In the genomic region with DNA sequence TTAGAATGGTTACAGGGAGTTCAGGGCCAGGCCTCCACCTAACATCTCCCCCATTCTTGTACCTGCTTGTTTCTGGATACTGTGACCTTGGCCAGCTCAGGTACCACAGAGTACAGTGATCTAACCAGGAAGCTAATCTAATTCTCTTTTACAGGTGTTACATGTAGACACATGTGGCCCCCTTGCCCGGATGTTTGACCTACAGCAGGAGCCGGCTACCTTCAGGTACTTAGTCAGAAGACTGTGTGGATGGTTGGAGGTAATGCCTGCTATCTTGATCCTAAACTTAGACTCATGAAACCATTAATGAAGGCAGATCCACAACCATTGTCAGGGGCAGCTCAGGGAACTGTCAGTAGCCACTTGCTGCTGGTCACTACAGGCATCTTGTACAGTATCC, we compare ENCODE assay signal across 13 mouse cellular contexts. TPM values are rescaled to one million over a fixed set of nuclear protein-coding genes. Genes with fewer than 3 reads are reported as not detected.
A peak's percentile ranks its signal among the peaks of the same experiment; 100 is the strongest.
DNase-seq lines count a peak whose midpoint lies in the region; ATAC-seq and TF ChIP-seq lines count a peak whose summit lies in the region.
"Had no signal": no experiment of that assay in that cellular context is flagged by ENCODE, and none has a peak within 500 bp of the region (broad histone marks: within the 10 kb centered on the region; RNA-seq: fewer than 3 reads in every experiment).

No protein-coding gene starts in this region.

- ATAC-seq in hindbrain, embryonic 13.5 days (ENCODE audit: low FRiP score): no peak
- ATAC-seq in hindbrain, embryonic 16.5 days: no peak
- no peak for ATAC-seq in liver, embryonic 16.5 days (ENCODE audit: low read depth)

- WGBS in hindbrain, embryonic 13.5 days: 97% methylated on average over 2 of the region's 2 CpGs
- WGBS in hindbrain, embryonic 16.5 days: 98% methylated on average over 2 of the region's 2 CpGs
- 87% methylated on average over 2 of the region's 2 CpGs for WGBS in liver, embryonic 16.5 days (ENCODE audit: insufficient replicate concordance)

- TF ChIP-seq POLR2A in testis, adult 2 months (IDR thresholded peaks at IDR 0.05; ENCODE audit: control insufficient read depth, low read depth, low read length): no peak

- 0 out of 2 replicates have a peak overlapping the region, but pooled peaks have one; percentile 91 for H3K4me3 ChIP-seq in hindbrain, embryonic 13.5 days
- no peak overlapping the region for H3K4me3 ChIP-seq in hindbrain, embryonic 16.5 days (ENCODE audit: low read length)
- H3K4me3 ChIP-seq in testis, adult 2 months (ENCODE audit: control insufficient read depth, low read depth, low read length): peak overlapping the region; percentile 95; the same call in 1 of the 2 replicates
- no peak overlapping the region for H3K4me3 ChIP-seq in liver, embryonic 16.5 days (ENCODE audit: low read depth, low read length)

- H3K27me3 ChIP-seq in hindbrain, embryonic 13.5 days: no peaks in the 10 kb centered on the region
- H3K27me3 ChIP-seq in hindbrain, embryonic 16.5 days (replicated peaks; ENCODE audit: control insufficient read depth, insufficient read depth, low read length): no peaks in the 10 kb centered on the region
- no peaks in the 10 kb centered on the region for H3K27me3 ChIP-seq in testis, adult 2 months (ENCODE audit: control insufficient read depth, insufficient read depth, low read length)
- no peaks in the 10 kb centered on the region for H3K27me3 ChIP-seq in liver, embryonic 16.5 days (ENCODE audit: control insufficient read depth, insufficient read depth, low read depth, low read length)
- H3K27me3 ChIP-seq: CH12.LX; megakaryocyte, embryonic 14.5 days had no signal

- DNase-seq in testis, postnatal 10 days (ENCODE audit: low spot score): no peak
- DNase-seq in urinary bladder, postnatal 4 days (ENCODE audit: low spot score in 2 of 2): no peak
- no peak for DNase-seq in layer of hippocampus, postnatal 36 days
- DNase-seq: adrenal gland, postnatal 10 days; kidney, adult 11 months had no signal

- no peak overlapping the region for H3K27ac ChIP-seq in hindbrain, embryonic 13.5 days
- no peak overlapping the region for H3K27ac ChIP-seq in hindbrain, embryonic 16.5 days (ENCODE audit: low read depth, low read length)
- no peak overlapping the region for H3K27ac ChIP-seq in testis, adult 2 months (ENCODE audit: control insufficient read depth, insufficient read depth, low read depth, low read length)
- H3K27ac ChIP-seq in liver, embryonic 16.5 days (ENCODE audit: low read length): peak overlapping the region; percentile 56

- H3K4me2 ChIP-seq in hindbrain, embryonic 13.5 days: peak overlapping the region; percentile 96
- no peak overlapping the region; the same call in 1 of the 2 replicates for H3K4me2 ChIP-seq in hindbrain, embryonic 16.5 days (ENCODE audit: low read length)
- peak overlapping the region; percentile 99; the same call in 1 of the 2 replicates for H3K4me2 ChIP-seq in liver, embryonic 16.5 days (ENCODE audit: low read depth, low read length)

- H3K36me3 ChIP-seq in hindbrain, embryonic 13.5 days: peaks cover 18% of the 10 kb centered on the region
- peaks cover 12% of the 10 kb centered on the region for H3K36me3 ChIP-seq in hindbrain, embryonic 16.5 days (ENCODE audit: control insufficient read depth, insufficient read depth, low read length)
- no peaks in the 10 kb centered on the region; the same call in 1 of the 2 replicates for H3K36me3 ChIP-seq in testis, adult 2 months (ENCODE audit: control insufficient read depth, insufficient read depth, low read length)
- H3K36me3 ChIP-seq in liver, embryonic 16.5 days (ENCODE audit: control insufficient read depth, insufficient read depth): peaks cover 15% of the 10 kb centered on the region

- H3K9ac ChIP-seq in hindbrain, embryonic 13.5 days: peak overlapping the region; percentile 43
- no peak overlapping the region for H3K9ac ChIP-seq in hindbrain, embryonic 16.5 days (ENCODE audit: low read depth, low read length)
- H3K9ac ChIP-seq in liver, embryonic 16.5 days (ENCODE audit: low read depth, low read length): no peak overlapping the region

- no peaks in the 10 kb centered on the region for H3K9me3 ChIP-seq in hindbrain, embryonic 13.5 days
- H3K9me3 ChIP-seq in hindbrain, embryonic 16.5 days (ENCODE audit: control insufficient read depth, low read length): no peaks in the 10 kb centered on the region
- H3K9me3 ChIP-seq in liver, embryonic 16.5 days (replicated peaks; ENCODE audit: control insufficient read depth, low read length): no peaks in the 10 kb centered on the region
- H3K9me3 ChIP-seq: megakaryocyte, embryonic 14.5 days had no signal

- no peak for TF ChIP-seq CTCF in testis, adult 2 months (IDR thresholded peaks at IDR 0.05; ENCODE audit: control insufficient read depth, insufficient read depth, insufficient replicate concordance, low read depth, low read length)

- H3K4me1 ChIP-seq in hindbrain, embryonic 13.5 days (replicated peaks): peaks cover 35% of the 10 kb centered on the region
- H3K4me1 ChIP-seq in hindbrain, embryonic 16.5 days (ENCODE audit: control insufficient read depth, insufficient read depth, low read depth, low read length): peaks cover 19% of the 10 kb centered on the region
- H3K4me1 ChIP-seq in testis, adult 2 months (ENCODE audit: control insufficient read depth, insufficient read depth, low read length): peaks cover 7% of the 10 kb centered on the region
- peaks cover 64% of the 10 kb centered on the region for H3K4me1 ChIP-seq in liver, embryonic 16.5 days (ENCODE audit: control insufficient read depth, low read depth, low read length)

RNA-seq across cellular contexts. Expression of gene Lrrc56, which starts 1.8 kb away (rescaled TPM):
- polyA plus RNA-seq in hindbrain, embryonic 13.5 days (2015; fragmentation: Nextera tagmentation; extraction: Ambion mirVana): 10.3 and 11.2 TPM in 2 replicates
- 10.1 and 10.4 TPM in 2 replicates for polyA plus RNA-seq in hindbrain, embryonic 16.5 days (2015; fragmentation: Nextera tagmentation; extraction: Ambion mirVana)
- polyA plus RNA-seq in testis, adult 2 months (2012; rRNA removed): 131 and 140 TPM in 2 replicates
- polyA plus RNA-seq in liver, embryonic 16.5 days (2015; fragmentation: Nextera tagmentation; extraction: Ambion mirVana): 8.3 and 9.5 TPM in 2 replicates
- total RNA-seq in layer of hippocampus, postnatal 36 days (2021): 1 to 10 TPM; 4.5 to 5.9 TPM

RNA-seq across cellular contexts. Expression of gene Hras, which starts 1.9 kb away (rescaled TPM):
- polyA plus RNA-seq in hindbrain, embryonic 13.5 days (2015; fragmentation: Nextera tagmentation; extraction: Ambion mirVana): 109 and 118 TPM in 2 replicates
- 93.2 and 132 TPM in 2 replicates for polyA plus RNA-seq in hindbrain, embryonic 16.5 days (2015; fragmentation: Nextera tagmentation; extraction: Ambion mirVana)
- polyA plus RNA-seq in testis, adult 2 months (2012; rRNA removed): 41.6 and 46.6 TPM in 2 replicates
- polyA plus RNA-seq in liver, embryonic 16.5 days (2015; fragmentation: Nextera tagmentation; extraction: Ambion mirVana): 35.3 and 40.1 TPM in 2 replicates
- total RNA-seq in layer of hippocampus, postnatal 36 days (2021): 100 to 1,000 TPM; 209 to 213 TPM

RNA-seq across cellular contexts. Expression of gene Lmntd2, which starts 18.1 kb away (rescaled TPM):
- polyA plus RNA-seq in hindbrain, embryonic 13.5 days (2015; fragmentation: Nextera tagmentation; extraction: Ambion mirVana): 1.2 and 1.8 TPM in 2 replicates
- 0.35 and 0.89 TPM in 2 replicates for polyA plus RNA-seq in hindbrain, embryonic 16.5 days (2015; fragmentation: Nextera tagmentation; extraction: Ambion mirVana)
- 216 and 222 TPM in 2 replicates for polyA plus RNA-seq in testis, adult 2 months (2012; rRNA removed)
- 0.80 and 0.84 TPM in 2 replicates for polyA plus RNA-seq in liver, embryonic 16.5 days (2015; fragmentation: Nextera tagmentation; extraction: Ambion mirVana)
- total RNA-seq in layer of hippocampus, postnatal 36 days (2021): not detected
- total RNA-seq: gastrocnemius, postnatal 4 days; layer of hippocampus, postnatal 14 days had no signal

RNA-seq across cellular contexts. Expression of gene Rassf7, which starts 19.9 kb away (rescaled TPM):
- 27.4 and 32.9 TPM in 2 replicates for polyA plus RNA-seq in hindbrain, embryonic 13.5 days (2015; fragmentation: Nextera tagmentation; extraction: Ambion mirVana)
- 22.8 and 25.9 TPM in 2 replicates for polyA plus RNA-seq in hindbrain, embryonic 16.5 days (2015; fragmentation: Nextera tagmentation; extraction: Ambion mirVana)
- polyA plus RNA-seq in testis, adult 2 months (2012; rRNA removed): 33.5 and 41.7 TPM in 2 replicates
- 23.9 and 26.4 TPM in 2 replicates for polyA plus RNA-seq in liver, embryonic 16.5 days (2015; fragmentation: Nextera tagmentation; extraction: Ambion mirVana)
- under 1 TPM; 0.73 to 0.82 TPM for total RNA-seq in layer of hippocampus, postnatal 36 days (2021)

RNA-seq across cellular contexts. Expression of gene Rnh1, which starts 23.1 kb away (rescaled TPM):
- 51.1 and 53.5 TPM in 2 replicates for polyA plus RNA-seq in hindbrain, embryonic 13.5 days (2015; fragmentation: Nextera tagmentation; extraction: Ambion mirVana)
- polyA plus RNA-seq in hindbrain, embryonic 16.5 days (2015; fragmentation: Nextera tagmentation; extraction: Ambion mirVana): 53.6 and 54.1 TPM in 2 replicates
- 16.6 and 16.7 TPM in 2 replicates for polyA plus RNA-seq in testis, adult 2 months (2012; rRNA removed)
- polyA plus RNA-seq in liver, embryonic 16.5 days (2015; fragmentation: Nextera tagmentation; extraction: Ambion mirVana): 70.1 and 71.7 TPM in 2 replicates
- total RNA-seq in layer of hippocampus, postnatal 36 days (2021): 10 to 100 TPM; 36.1 to 40.2 TPM

Comparison
In these comparisons a context has a peak if more than half of its experiments do, and no peak if none do; other contexts are left out.
1. H3K4me3 ChIP-seq: peak in hindbrain, embryonic 13.5 days (single experiment) and testis, adult 2 months (single experiment); none in hindbrain, embryonic 16.5 days (single experiment) and liver, embryonic 16.5 days (single experiment).
2. RNA of gene Lrrc56, which starts 1.8 kb away (polyA plus RNA-seq): 131 to 140 TPM in testis, adult 2 months; 10.3 to 11.2 TPM in hindbrain, embryonic 13.5 days, 10.1 to 10.4 TPM in hindbrain, embryonic 16.5 days and 8.3 to 9.5 TPM in liver, embryonic 16.5 days; every median in the first group is over 10 times any median in the second.
3. RNA of gene Lmntd2, which starts 18.1 kb away (polyA plus RNA-seq): 216 to 222 TPM in testis, adult 2 months; 1.2 to 1.8 TPM in hindbrain, embryonic 13.5 days, 0.80 to 0.84 TPM in liver, embryonic 16.5 days and 0.35 to 0.89 TPM in hindbrain, embryonic 16.5 days; every median in the first group is over 10 times any median in the second.